Mouse (Mus musculus) cerebellum, postnatal 36 days (tissue): ENCODE results near the gene Ciita.
A peak's percentile ranks its signal among the peaks of the same experiment; 100 is the strongest.

Source experiments
- DNase-seq, 2 experiments: peaks; one replicate each; pipeline ENCODE4 v3.0.0; 2021 to 2022; ENCODE audit warnings: mixed read lengths in 2 of 2

Ciita gene

DNA sequence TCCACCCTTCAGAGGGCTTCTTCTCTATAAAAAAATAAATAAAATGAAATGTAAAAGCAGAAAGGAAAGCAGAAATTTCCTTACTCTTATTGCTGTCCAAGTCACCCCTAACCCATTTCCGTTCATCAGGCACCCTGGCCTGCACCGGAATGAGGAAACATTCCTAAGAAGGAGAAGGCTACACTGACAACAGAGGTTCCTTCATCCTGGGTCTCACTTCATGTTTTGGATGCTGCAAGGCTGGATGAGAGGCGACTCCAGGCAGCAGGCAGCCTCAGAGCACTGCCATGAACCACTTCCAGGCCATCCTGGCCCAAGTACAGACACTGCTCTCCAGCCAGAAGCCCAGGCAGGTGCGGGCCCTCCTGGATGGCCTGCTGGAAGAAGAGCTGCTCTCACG lies at the start of gene Ciita:
TSS of gene Ciita (plus strand) at position 203 of the 400 bp plus-strand sequence.
- no peak for DNase-seq

DNA sequence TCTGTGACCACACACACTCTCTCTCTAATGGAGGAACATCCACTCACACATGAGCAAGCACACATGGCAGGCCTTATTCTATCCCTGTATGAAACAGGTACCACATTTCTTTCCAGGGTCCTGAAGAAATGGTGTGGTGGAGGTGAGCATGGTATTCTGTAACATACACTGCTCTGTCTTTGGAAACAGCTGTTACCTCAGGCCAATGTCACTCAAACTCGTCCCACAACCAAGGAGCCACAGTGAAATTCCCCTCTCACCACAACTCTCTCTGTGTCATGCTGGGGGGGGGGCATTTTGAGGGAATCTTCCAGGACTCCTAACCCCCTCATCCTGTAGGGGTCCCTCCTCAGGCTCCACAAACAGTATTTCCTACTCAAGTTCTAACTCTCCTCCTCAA lies 47.9 kb upstream of the Ciita start:
- no peak for DNase-seq

DNA sequence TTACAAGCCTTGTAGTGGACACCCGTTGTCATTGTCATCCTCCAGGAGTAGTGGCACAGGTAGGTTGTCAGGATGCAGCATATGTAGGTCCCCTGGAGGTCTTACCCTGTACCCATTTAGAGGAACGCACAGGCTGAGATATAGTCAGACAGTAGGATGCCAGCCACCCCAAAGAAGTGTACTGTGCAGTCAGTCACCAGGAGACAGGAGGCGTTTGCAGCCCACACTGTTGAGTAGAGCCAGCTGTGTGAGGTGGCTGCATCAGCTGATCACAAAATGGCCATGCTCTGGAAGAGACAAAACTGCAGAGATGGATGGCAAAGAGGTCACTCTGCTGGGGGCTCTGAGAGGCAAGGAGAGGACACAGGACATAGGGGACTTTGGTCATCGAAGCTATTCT lies 47.5 kb upstream of the Ciita start:
- no peak for DNase-seq

DNA sequence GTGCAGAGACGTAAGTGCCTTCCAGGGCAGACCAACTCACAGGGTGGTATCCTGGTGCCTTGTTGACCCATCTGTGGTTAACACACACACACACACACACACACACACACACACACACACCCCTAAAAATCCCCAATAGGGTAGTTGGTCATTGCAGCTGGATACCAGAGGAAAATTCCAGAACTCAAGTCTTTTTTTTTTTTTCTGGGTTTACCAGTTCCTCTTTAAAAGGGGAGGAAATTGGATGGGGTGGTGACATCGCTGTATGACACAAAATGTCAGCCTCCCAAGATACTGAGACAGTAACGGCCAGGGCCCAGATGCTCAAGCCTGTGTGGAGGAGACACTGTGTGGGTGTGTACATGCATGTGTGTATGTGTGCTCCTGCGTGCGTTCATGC lies 46.5 kb upstream of the Ciita start:
- DNase-seq, result no peak

GRCm38 (mm10) chr16:10436166-10436565 lies 43.7 kb upstream of the Ciita start:
- DNase-seq, result no peak

DNA sequence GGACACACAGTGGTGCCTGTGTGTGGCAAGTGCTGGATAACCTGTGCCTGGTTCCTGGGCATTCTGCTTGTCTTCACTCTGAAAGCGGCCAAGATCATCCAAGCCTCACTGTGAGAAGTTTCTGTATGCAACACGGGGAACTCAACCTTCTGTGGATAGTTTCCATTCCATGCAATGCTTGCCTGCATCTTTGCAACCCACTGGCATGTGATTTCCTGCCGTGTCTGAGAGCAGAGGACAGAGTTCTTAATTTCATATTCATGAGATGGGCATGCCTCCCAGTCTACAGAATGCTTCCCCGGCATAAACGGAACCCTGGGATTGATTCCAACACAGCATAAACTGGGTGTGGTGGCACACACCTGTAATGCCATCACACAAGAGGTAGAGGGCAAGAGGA lies 41.8 kb upstream of the Ciita start:
- DNase-seq, result no peak

DNA sequence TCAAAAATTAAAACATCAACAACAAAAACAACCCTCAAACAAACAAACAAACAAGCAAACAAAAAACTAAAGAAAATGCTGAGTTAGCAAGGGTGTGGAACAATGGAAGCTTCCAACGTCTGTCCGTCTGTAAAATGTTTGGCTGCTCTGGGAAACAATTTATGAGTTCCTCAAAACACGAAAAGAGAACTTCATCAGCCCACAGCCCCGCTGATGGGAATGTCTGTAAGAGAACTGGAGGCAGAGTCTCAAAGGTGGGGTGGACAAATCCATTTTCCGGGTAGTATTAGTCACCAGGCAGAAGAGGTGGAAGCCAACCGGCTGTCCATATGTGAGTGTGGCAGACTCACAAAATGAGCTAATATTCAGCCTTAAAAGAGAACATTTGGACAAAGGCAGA lies 38.5 kb upstream of the Ciita start:
- no peak for DNase-seq

- no peak for DNase-seq
Observed at GRCm38 (mm10) chr16:10441761-10442160, 38.1 kb upstream of the Ciita start.

DNA sequence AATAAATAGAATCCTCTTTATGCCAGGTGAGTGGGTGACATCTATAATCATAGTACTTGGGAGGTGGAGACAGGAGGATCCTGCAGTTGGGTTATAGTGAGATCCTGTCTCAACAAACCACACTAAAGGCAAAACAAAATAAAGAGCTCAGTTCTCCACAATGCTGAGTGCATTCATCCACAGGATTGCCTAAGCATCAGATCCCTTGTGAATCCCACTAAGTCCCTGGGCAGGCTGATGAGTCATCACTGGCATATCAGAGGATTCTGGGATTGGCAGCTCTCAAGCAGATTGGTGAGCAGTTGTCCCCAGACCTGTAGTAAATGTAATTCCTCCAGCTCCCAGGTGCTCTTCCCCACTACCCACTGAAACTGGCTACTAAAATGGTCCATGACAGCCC lies 36.1 kb upstream of the Ciita start:
- DNase-seq, result no peak

GRCm38 (mm10) chr16:10446573-10447263 lies 33.1 kb upstream of the Ciita start:
- DNase-seq, result no peak

DNA sequence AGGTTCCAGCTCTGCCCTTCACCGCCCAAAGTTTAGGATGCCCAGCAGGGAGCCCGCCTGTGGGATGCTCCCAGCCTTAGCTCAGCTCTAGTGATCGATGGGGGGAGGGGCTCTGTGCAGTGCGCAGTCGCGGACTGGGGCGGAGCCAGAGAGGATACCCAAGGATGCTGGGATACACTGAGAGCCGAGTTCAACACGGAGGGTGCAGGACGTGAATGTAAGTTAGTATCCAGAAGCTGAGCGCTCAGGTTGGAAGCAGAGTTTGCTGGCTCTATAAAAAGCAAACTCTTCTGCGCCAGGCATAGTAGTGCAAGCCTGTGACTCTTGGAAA lies 32.6 kb upstream of the Ciita start, which contains the start of gene Tvp23a:
TSS of gene Tvp23a (minus strand) at position 99 of the 331 bp plus-strand sequence.
- peak; percentile 85 to 89 for DNase-seq

- DNase-seq, result no peak
Observed at GRCm38 (mm10) chr16:10447781-10448180, 32.1 kb upstream of the Ciita start.

DNA sequence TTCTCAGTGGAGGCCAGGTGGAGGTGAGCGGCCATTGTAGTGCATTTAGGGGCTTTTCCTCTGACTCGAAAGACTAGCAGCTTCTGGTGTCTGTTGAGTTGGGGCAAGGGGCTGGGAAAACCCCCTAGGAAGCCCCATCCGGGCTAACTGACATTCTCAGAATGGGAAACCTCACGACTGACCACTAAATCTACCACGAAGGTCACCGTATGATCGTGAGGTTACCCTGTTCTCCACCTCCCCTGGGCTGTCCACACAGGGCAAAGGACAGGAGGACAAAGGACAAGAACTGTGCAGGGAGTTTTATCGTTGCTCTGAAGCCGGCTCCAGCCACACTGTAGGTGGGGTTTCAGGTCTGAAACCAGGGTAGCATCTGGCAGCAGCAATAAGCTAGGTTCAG lies 30.9 kb upstream of the Ciita start:
- DNase-seq, result no peak

- DNase-seq, result no peak
Observed at GRCm38 (mm10) chr16:10451906-10452305, 28.0 kb upstream of the Ciita start.

DNA sequence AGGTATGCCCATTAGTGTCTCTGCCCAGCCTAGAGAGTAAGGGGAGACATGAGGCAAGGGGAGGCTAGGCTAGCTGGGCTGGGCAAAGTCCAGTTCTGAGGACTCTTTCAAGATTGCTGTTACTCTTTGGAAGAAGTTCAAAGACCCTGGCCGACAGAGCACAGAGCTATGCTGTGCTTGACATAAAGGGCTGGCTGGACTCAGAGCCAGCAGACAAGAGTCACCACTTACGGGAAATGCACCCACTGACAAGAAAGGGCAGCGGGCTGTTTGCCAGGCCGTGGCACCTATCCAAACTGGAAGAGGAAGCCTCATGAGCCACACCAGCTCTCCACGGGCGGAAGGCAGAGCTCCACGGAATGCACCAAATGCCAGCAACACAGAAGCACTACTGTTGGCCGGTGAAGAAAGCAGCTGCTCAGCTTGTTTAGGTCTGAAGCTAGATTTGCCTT lies 27.4 kb upstream of the Ciita start:
- DNase-seq, result peak; percentile 53 to 63

DNA sequence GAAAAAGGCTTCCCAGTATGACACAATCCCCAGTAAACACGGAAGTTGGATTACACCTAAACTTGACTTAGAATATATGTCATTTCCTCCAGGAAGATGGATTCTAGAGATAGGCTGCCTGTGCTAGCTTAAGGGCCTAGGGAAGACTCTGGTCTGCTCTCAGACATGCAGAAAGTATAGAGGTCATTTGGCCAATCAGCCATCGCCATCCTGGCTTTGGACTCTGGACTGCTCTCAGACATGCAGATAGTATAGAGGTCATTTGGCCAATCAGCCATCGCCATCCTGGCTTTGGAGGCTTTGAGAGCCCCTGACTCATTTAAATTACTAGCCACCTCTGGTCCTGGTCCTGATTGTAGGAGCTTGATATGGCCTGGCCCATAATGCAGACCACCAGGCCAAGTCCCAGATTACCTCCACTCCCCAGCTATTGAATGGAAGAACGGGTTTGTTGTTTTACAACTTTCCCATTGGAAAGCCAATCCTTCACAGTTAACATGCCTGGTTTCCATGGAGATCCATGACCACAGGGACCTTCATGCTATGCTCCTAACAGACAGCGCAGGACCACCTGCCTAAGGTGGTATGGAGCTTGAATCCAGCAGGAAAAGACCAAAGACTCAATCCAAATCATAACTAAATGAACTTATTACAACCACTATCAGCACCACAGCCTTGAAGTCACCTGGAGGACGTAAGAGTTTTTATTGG lies 25.8 kb upstream of the Ciita start:
- DNase-seq, result no peak

DNA sequence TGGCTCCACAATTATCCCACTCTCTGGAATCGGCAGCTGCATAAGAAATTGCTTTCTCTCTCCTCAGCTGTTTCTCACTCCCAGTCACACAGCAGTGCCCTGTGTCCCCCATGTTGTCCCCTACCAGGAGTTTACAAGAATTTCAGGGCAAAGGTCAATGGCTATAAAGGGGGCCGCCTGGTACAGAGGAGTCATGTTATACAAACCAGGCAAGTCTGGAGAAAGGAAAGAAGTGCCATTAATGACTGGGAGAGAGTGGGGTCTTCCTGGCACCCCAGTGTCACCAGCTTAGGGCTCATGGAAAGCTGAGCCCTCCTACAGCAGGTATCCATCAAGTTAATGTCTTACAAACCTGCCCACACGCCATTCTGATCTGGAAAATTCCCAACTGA lies 25.3 kb upstream of the Ciita start:
- DNase-seq, result no peak

DNA sequence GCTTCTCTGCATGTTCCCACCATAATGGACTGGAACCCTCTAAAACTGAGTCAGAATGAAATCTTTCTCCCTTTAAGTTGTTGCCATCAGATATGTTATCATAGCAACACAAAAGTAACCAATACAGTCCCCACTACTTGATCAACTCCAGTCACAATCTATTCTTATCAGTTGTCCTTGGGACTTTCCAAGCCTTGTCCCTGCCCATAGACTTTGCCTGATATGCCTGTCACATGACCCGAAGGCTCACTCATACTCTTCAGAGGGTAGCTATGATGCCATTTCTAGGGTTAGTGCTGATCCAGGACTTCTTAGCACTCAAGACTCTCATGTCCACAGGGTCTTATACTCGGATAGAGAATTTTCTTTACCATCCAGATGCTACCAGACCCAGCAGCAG lies 19.7 kb upstream of the Ciita start:
- no peak for DNase-seq

DNA sequence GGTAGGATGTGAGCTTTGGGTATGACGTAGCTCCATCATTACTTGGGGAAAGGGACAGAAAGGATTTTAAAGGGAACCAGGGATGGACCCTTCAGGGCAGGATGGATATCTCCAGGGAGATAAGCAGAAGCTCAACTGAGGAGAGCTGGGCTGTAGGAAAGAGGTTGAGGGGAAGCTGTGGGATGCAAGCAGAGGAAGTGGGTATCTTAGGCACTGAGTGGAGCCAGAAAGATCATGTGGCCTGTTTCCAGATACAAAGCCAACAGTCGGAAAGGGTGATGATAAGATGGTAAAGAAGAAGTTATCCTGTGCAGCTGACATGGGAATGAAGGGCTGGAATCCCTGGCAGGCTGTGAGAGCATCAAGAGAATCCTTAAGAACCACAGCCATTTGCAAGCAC lies 18.7 kb upstream of the Ciita start:
- DNase-seq, result no peak

DNA sequence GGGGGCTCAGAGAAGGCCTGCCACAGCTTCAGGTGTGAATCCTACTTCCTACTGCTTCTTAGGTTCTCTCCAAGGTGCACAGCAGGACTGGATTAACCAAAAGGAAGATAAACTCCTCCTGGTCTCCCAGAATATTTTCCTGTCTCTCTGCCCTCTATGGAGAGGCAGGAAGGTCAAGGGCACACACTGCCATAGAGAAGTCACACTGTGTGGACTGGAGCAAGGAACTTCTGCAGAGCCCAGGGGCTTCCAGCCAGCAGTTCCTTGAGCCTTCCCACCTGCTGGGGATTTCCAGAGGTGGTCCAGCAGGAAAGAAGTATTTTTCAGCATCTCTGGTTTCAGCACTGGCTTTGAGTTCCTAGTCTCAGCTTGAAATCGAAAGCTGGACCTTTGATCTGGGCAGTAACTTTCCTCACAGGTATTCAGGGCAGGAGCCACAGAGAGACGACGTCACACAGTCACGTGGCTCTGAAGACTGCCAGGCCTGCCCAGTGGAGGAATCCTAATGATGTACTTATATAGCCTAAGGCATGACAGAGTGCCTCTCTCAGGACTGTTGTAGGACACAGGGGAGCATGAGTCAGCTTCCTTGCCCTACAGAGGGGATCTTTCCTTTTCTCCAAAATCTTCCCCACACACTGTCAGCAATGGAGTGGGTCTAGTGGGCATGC lies 14.7 kb upstream of the Ciita start:
- no peak for DNase-seq

DNA sequence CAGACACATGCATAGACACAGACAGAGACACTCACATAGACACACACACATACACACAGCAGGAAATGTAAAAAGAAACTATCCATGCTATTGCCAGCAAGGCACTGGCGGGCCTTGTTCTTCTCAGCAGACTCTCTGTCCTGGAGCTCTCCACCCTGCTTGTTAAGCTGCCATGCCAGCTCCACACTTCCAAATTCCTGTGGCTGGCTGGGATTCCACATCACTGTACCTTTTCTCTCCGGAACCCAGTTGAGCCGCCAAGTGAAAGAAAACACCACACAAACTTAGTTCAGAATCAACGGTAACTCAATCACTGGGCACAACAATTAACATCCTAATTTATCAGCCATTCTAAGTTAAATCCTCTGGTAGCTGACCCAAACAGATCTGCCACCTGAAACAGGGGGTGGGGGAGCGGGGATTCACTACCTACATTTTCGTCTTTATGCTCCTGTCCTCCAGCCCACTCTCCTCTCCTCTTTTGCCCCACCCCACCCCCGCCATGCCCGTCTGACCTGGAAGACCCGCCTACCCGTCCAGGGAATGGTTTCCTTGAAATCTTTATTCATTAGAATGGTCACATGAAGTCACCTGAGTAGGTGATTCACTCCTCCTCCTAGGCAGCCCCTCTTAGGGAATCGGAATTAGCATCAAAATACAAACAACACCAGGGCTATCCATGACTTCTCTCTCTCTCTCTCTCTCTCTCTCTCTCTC lies 12.3 kb upstream of the Ciita start:
- DNase-seq, result no peak

DNA sequence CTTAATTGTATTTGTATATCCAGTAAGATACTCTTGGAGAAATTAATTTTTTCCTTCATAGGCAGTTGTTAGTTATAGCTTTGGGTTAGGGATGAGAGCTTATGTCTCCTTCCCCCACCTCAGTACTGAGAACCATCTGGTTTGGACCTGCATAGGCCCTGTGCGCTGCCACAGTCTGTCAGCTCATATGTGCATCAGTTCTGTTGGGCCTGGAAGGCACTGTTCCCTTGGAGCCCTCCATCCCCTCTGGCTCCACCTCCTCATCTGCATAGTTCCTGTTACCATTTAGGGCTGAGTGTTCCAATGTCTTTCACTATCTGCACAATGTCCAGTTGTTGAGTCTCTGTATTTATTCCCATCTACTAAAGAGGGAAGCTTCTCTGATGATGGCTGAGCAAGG lies 11.7 kb upstream of the Ciita start:
- no peak for DNase-seq

GRCm38 (mm10) chr16:10471950-10472349 lies 7.9 kb upstream of the Ciita start:
- DNase-seq, result no peak
